Mouse (Mus musculus) gastrocnemius, postnatal 36 days (tissue): ENCODE measurements around the gene Inip. TPM values are rescaled to one million over a fixed set of nuclear protein-coding genes. Genes with fewer than 3 reads are reported as not detected.

Source experiments
- DNase-seq, 2 experiments: peaks; one replicate each; pipeline ENCODE4 v3.0.0; 2022
- intact Hi-C: fragments of 180-260 bp; cut with DNase I; formaldehyde crosslinking; loops from one replicate; pipeline ENCODE4 v1.15.1; 2025
- long read RNA-seq, 2 experiments: library from polyadenylated mRNA; stranded (forward); transcript quantifications; one replicate each; pipeline ENCODE4 v2.0.0; 2021
- total RNA-seq, 2 experiments: library from RNA; stranded (reverse); gene quantifications; 2 replicates each; pipeline ENCODE4 v1.2.3; 2021

Gene Inip
- total RNA-seq = 1 to 10 TPM; 1.9 to 3.9 TPM
- long read RNA-seq, experiment 1, partial matches to known transcripts = 0 of 2 reads
- long read RNA-seq, experiment 1, other reads (novel, unspliced or antisense) = 0 of 2 reads
- long read RNA-seq, experiment 2, partial matches to known transcripts = 0 of 4 reads
- long read RNA-seq, experiment 2, other reads (novel, unspliced or antisense) = 2 of 4 reads

GRCm38 (mm10) chr4:59801489-59801888, at the start of gene Inip:
Gene Inip (minus strand): TSS chr4:59801589.
- intact Hi-C loops = no loop called here

GRCm38 (mm10) chr4:59850181-59850580, 48.8 kb upstream of the Inip start:
- intact Hi-C loops = loop anchor here (2.0 kb wide), 1 partner anchor 63 kb away; no protein-coding TSS in a partner anchor

More at GRCm38 (mm10) chr4:59801489-59801888, at the start of gene Inip:
- DNase-seq = no peak

DNA sequence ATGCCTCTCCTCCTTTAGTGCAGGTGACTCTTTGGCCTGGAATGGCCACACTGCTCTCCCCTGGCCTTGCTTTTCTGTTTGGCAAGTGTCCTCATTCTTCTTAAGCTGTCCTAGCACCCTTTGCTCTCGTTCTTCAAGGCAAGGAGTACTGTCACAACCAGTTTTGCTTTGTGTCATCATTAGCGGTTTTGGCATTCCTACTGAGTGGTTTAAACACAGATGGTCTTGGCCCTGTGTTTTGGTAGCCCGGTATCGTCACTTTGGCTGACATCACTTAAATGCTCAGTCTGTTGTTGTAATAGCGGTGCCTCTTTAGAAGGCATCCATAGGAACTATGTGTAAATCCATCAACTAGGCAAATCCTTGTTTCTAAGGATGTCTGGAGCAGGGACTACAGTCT, 46.1 kb upstream of the Inip start:
- intact Hi-C loops = no loop called here
- no peak for DNase-seq

More at GRCm38 (mm10) chr4:59850181-59850580, 48.8 kb upstream of the Inip start:
- DNase-seq = peak; percentile 71 to 72

DNA sequence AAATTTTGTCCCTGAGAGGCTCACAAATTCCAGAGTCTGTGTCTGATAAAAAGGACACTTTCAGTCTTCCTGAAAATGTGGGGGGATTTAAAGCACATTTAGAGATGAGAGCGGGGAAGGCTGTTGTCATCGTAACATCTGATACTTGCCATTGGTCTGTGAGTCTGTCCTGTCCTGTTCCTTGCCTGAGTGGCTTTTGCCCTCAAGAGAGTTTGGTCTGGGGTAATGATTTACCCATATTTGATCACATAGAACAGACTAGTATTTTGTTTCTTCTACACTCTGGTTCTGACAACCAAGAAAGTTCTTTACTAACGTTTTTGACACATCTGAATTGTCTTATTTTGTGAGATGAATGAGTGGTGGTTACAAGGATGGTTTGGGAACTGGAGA, 43.9 kb upstream of the Inip start:
- intact Hi-C loops = no loop called here
- no peak for DNase-seq

DNA sequence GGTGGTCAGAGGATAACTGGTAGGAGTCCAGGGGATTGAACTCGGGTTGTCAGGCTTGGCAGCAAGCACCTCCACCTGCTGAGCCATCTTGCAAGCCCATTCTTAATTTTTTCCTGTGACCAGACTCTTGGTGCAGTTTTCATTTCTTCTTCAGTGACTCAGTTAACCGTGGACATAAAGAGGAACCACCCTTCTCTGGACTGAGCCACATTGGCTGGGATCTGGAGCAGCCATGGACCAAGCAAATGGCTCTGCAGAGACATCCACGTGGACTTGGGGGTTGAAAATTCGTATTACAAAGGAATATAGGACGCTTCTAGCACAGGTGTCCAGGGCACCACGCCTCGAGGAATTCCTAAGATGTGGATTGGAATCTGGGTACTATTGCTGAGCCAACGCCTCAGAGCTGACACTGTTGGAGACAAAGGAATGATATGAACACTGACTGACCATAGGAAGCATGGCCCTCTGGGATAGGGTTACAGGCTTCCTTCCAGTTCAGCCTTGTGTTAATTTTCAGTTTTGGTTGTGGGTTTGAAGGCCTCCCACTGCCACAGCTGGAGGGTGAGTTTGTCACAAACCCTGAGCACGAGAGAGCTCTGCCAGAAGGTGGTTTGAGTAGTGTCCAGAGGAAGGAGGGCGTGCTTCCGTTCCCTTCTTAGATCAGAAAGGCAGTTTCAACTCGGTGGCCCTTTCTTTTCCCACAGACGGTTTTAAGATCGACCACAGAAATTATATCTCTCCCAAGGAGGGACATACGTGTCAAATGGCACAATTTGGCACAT, 43.3 kb upstream of the Inip start:
- intact Hi-C loops = no loop called here

DNA sequence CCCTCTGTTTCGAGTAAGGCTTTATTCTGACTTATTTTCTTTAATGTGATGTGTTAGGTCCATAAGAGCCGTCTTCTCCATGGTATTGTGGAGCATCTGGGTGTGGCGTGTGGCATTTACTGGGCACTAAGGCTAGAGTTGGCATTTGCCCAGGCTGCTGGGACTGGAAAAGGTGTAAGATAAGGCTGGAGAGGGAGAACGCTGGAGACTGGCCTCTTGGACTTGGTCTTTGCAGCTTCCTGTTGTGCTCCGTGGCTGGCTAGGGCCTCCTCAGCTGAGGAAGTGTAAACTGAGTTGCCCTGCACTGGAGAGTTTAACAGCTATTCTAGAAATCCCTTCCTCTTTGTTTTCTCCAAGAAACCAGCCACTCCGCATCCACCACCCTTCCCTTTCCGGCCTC, 36.3 kb upstream of the Inip start:
- intact Hi-C loops = no loop called here
- no peak for DNase-seq

More for the DNA sequence above, 43.3 kb upstream of the Inip start:
- DNase-seq = no peak

DNA sequence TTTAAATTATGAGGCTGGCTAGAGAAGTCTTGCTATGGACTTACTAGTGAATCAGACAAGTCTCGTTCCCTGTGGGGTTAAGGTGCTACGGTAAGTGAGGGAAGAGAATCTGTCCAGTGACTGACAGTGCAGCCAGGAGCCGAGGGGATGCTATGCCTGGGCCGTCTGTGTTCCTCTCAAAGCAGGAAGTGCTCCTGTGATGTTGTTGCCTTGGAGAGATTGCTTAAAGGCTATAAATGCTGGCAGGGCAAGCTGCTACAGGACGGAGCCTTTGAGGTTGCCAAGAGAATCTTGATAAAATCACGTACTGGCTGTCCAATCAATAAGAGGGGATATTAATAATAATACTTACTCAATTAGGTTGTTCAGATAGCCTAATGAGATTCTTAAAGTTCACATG, 31.4 kb upstream of the Inip start:
- no peak for DNase-seq
- intact Hi-C loops = no loop called here

DNA sequence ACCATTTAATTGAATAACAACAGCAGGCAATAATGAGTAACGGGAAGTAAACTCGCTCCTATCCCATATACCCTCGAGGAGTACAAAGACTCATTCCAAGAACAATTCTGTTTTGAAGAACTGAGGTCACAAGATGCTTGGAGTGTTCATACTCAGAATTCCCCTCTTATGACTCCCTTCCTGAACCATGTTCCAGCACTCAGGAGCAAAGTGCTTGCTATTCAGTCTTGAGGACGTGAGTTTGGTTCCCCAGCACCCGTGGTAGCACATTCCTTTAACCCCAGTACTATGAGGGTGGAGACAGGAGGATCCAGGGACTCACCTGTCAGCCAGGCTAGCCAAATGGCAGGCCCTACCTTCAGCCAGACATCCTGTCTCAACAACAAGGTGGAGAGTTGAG, 29.6 kb upstream of the Inip start:
- DNase-seq = no peak
- intact Hi-C loops = no loop called here

DNA sequence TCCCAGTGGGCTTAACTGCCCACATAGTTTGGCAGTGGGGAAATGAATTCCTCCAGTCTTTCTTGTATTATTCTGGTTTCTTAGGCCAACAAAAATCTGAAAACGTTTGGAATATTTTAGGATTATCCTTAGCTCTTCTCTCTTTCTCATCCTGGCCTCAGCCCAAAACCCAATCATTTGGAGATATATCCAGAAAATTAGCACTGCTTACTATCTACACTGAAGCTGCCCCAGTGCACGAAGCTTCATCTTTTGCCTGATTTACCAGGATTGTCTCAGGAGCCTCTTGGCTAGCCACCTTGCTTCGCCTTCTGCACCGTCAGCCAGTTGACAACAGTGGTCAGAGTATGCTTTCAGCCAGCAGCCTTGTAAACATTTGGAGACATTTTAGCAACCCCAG, 27.7 kb upstream of the Inip start:
- DNase-seq = no peak
- intact Hi-C loops = no loop called here

DNA sequence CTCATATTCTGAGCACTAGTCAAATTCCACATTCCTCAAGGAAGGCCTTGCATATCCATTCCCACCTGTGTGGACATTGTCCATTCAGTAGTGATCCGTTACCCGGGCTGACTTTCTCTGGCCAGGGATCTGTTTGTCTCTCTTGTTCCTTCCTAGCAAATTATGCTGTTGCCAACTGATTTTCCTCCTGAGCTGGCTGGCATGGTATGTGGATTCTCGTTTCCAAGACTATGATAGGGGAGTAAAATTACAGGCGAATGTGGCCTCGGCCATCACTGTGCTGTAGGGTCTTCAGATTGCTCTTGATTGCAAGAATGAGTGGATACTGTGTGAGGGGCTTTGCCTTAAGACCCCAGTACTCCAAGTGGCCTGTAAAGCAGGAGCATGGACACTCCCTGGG, 25.0 kb upstream of the Inip start:
- intact Hi-C loops = no loop called here
- DNase-seq = no peak

DNA sequence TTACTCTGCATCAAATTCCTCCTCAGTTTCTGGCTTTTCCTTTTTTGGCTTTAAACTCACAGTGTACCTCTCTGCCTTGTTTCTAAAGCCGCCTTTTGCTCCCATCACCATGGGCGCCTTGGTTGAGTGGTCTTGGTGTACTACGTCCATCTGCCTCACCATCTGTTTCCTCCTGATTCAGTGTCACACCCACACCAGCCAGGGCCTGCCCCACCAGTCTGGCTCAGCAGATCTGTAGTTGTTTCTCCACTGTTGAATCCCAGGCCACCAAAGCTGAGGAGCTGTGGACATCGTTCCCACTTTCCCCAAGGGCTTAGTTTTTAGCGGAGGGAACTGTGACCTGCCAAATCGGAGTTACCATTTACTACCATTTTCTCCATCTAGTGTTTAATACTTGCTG, 24.2 kb upstream of the Inip start:
- no peak for DNase-seq
- intact Hi-C loops = no loop called here

- intact Hi-C loops = no loop called here
- DNase-seq = no peak
Observed at GRCm38 (mm10) chr4:59824860-59825259, 23.5 kb upstream of the Inip start.

GRCm38 (mm10) chr4:59823470-59823869, 22.1 kb upstream of the Inip start:
- intact Hi-C loops = loop anchor here (1.0 kb wide), 1 partner anchor 8 kb away; no protein-coding TSS in a partner anchor
- peak in 1 of 2 experiments; percentile 46 for DNase-seq

- intact Hi-C loops = no loop called here
- no peak for DNase-seq
Observed at GRCm38 (mm10) chr4:59822119-59822518, 20.7 kb upstream of the Inip start.

DNA sequence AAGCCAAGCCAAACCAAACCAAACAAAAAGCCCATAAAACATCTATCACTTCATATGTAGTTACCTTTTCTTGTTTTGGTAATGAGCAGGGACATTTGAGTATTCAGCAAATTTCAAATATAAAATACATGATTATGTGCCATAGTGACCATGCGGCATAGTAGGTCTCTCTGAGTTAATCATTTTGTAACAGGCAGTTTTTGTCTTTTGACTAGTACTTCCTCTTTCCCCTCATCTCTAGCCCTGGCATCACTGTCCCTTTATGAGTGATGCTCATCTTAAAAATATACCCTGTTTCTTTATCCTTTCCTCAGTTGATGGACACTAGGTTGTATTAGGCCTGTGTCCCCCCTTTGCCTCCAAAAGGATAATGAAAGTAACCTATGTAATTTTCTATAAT, 20.1 kb upstream of the Inip start:
- intact Hi-C loops = no loop called here
- DNase-seq = no peak

DNA sequence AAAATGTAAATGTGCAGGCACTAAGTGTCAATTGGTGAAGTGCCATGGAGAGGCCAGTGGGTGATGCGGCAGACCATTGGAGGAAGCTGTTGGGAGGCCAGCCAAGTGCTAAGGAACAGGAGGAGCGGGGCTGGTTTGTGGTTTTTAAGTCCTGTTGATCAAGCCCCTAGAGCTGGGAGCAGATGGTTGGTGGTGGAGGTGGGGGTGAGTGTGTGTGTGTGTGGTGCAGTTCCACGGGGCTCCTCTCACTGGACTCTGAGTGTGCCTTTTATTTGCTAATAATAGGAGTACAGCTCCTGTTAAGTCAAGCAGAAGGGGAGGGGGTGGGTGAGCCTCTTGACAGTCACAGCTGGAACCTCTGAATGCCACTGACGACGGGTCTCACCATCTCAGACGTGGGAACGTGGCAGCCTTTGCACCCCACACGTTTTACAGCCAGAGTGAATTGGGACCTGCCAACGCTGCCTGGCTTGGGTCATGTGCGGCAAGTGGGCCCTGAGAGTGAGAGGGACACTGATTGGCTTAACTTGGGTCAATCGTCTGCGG, 18.2 kb upstream of the Inip start:
- intact Hi-C loops = no loop called here
- no peak for DNase-seq

DNA sequence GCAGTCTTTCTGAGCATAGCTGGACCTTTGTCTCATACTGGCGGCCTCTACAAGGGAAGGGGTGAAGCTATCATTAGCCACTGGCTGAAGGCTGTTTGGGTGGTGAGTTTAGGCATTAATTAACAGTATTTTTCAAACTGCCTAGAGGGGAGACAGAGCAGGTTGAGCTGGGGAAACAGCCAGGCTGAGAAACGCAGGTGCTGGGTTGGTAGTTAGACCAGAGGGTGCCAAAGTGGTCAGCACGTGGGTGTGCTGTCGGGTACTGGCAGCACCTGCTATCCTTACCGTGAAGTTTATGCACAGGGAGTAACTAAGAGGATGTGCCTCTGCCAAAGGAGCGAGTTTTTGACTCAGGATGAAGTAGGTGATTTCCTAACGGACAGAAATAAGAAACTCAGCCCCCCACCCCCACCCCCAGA, 17.7 kb upstream of the Inip start:
- no peak for DNase-seq
- intact Hi-C loops = no loop called here

DNA sequence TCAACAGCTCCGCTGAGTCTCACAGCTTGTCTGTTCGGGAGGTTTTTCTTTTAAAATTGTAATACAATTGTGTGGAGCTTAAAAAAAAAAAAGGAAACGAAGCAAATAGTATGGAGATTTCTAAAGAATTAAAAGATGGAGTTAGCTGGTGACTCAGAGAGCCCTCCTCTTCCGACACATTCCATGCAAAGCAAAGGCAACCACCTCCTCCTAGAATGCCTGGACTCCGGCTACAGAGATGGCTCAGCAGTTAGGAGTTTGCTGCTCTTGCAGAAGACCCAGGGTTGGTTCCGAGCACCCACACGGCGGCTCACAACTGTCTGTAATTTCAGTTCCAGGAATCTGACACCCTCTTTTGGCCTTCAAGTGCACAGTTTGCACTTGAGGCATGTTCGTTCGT, 17.1 kb upstream of the Inip start:
- no peak for DNase-seq
- intact Hi-C loops = no loop called here

DNA sequence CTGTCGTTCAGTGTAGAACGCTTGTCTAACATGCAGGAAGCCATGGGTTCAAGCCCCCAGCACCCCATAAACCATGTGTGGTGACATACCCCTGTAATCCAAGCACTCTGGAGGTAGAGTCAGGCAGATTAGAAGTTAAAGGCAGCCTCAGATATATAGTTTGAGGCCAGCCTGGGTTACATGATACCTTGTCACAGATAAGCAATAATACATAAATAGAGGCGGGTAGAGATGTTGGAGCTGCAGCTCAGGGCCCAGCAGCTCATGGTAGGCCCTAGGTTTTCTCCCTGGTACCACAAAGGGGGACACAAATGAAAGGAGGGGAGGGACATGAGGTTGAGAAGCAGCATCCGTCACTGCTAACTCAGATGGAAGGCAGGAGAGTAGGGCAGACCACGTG, 16.4 kb upstream of the Inip start:
- no peak for DNase-seq
- intact Hi-C loops = no loop called here

DNA sequence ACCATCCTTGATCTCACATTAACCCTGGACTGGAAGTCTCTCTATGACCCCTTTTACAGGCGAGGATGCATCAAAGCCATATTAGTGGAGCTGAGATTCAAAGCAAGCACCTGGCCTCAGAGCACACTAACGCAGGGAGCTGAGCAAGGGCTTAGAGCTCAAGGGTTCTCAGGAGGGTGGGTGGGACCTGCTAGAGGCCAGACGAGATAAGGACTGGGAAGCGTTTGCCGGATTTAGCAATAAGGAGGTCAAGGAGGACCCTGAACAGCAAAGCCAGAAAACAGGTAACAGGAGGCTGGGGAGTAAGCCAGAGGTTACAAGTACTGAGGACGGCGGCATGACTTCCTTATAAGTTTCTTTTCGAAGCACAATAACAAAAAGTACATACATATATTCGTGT, 15.1 kb upstream of the Inip start:
- no peak for DNase-seq

DNA sequence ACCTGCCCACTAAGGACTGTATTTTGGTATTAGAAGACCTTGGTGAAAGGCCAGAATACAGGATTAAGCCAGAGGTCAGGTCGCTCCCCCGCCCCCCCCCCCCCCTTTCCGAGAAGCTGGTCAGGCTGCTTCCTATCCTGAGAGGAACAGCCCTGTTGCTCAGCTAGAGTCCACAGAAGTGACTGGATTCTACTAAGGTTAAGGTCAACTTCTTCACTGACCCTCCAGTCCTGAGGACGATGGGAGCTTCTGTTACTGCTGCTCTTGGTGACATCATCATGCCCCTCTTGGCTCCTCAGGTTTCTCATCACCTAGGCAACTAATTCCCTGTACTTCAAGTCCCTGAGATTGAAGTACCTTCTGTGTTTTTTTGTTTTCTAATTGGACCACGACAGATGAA, 14.6 kb upstream of the Inip start:
- no peak for DNase-seq
- intact Hi-C loops = no loop called here

More for the DNA sequence above, 15.1 kb upstream of the Inip start:
- intact Hi-C loops = no loop called here
